8 mouse cellular contexts compared by ENCODE assay signal in genomic region chr5:93207006-93207348, GRCm38 (mm10). TPM values are rescaled to one million over a fixed set of nuclear protein-coding genes. Genes with fewer than 3 reads are reported as not detected.
DNase-seq lines count a peak whose midpoint lies in the region; ATAC-seq lines count a peak whose summit lies in the region.

No protein-coding gene starts in this region.

- peaks cover 3% of the 10 kb centered on the region for H3K36me3 ChIP-seq in intestine, embryonic 14.5 days (ENCODE audit: control insufficient read depth, insufficient read depth, low read length)
- no peaks in the 10 kb centered on the region for H3K36me3 ChIP-seq in midbrain, embryonic 16.5 days (ENCODE audit: control insufficient read depth, insufficient read depth, low read length)

- H3K9ac ChIP-seq in intestine, embryonic 14.5 days (ENCODE audit: low read length), result peak overlapping the region; percentile 95
- H3K9ac ChIP-seq in midbrain, embryonic 16.5 days (ENCODE audit: low read depth, low read length), result peak overlapping the region; percentile 93

- peak; percentile 39 to 52 for DNase-seq in layer of hippocampus, adult 8-10 months (ENCODE audit: low spot score in 2 of 2)
- no peak for DNase-seq in layer of hippocampus, postnatal 14 days (ENCODE audit: low spot score in 2 of 2)
- DNase-seq in NIH3T3 (ENCODE audit: low read depth) (peak; percentile 69), liver (peak; percentile 29)
- no peak for DNase-seq in intestine, embryonic 14.5 days (ENCODE audit: low spot score)
- DNase-seq in embryo, embryonic 10.5 days (ENCODE audit: low spot score), result no peak

- WGBS in intestine, embryonic 14.5 days, result 4% methylated on average over 6 of the region's 6 CpGs
- 2% methylated on average over 6 of the region's 6 CpGs for WGBS in midbrain, embryonic 16.5 days

- H3K9me3 ChIP-seq in intestine, embryonic 14.5 days (ENCODE audit: control insufficient read depth, low read length), result no peaks in the 10 kb centered on the region
- no peaks in the 10 kb centered on the region for H3K9me3 ChIP-seq in midbrain, embryonic 16.5 days (replicated peaks; ENCODE audit: control insufficient read depth, low read length, poor library complexity, severe bottlenecking)

- H3K27me3 ChIP-seq in intestine, embryonic 14.5 days (replicated peaks; ENCODE audit: control insufficient read depth, insufficient read depth, low read length), result no peaks in the 10 kb centered on the region
- no peaks in the 10 kb centered on the region for H3K27me3 ChIP-seq in midbrain, embryonic 16.5 days (ENCODE audit: control insufficient read depth, insufficient read depth, low read depth, low read length)

- peak overlapping the region; percentile 94 for H3K4me3 ChIP-seq in intestine, embryonic 14.5 days (ENCODE audit: low read depth, low read length)
- H3K4me3 ChIP-seq in midbrain, embryonic 16.5 days (ENCODE audit: low read depth, low read length), result peak overlapping the region; percentile 89

- peak overlapping the region; percentile 87 for H3K27ac ChIP-seq in intestine, embryonic 14.5 days (ENCODE audit: low read depth)
- H3K27ac ChIP-seq in midbrain, embryonic 16.5 days (ENCODE audit: low read length), result peak overlapping the region; percentile 90

- H3K4me2 ChIP-seq in intestine, embryonic 14.5 days (ENCODE audit: low read length), result peak overlapping the region; percentile 58
- peak overlapping the region; percentile 64 for H3K4me2 ChIP-seq in midbrain, embryonic 16.5 days (ENCODE audit: low read length)

- H3K4me1 ChIP-seq in intestine, embryonic 14.5 days (replicated peaks; ENCODE audit: control insufficient read depth, insufficient read depth, low read length), result peaks cover 19% of the 10 kb centered on the region; the same call in 1 of the 2 replicates
- peaks cover 29% of the 10 kb centered on the region for H3K4me1 ChIP-seq in midbrain, embryonic 16.5 days (ENCODE audit: control insufficient read depth, insufficient read depth, low read length)

- peak; percentile 17 for ATAC-seq in erythroid progenitor cell, adult 5-6 weeks (replicated peaks; ENCODE audit: low FRiP score, poor library complexity, severe bottlenecking)
- ATAC-seq in intestine, embryonic 14.5 days (replicated peaks; ENCODE audit: low FRiP score, low TSS enrichment, low read depth), result no peak; the same call in 1 of the 2 replicates
- ATAC-seq in midbrain, embryonic 16.5 days, result no peak; the same call in 1 of the 2 replicates

RNA-seq across cellular contexts. Expression of gene 2010109A12Rik, which starts 0.7 kb away (rescaled TPM):
- 1 to 10 TPM; 1.1 to 1.3 (median 1.1) TPM for total RNA-seq in layer of hippocampus, adult 8-10 months (2022)
- total RNA-seq in layer of hippocampus, postnatal 14 days (2021), result 1 to 10 TPM in 1 of 2 experiments, under 1 TPM in 1; 0.45 to 2.1 TPM
- not detected in 2 replicates for total RNA-seq in erythroid progenitor cell, adult 5-6 weeks (2015; ENCODE audit: low replicate concordance)
- total RNA-seq in erythroid progenitor cell, adult 5-6 weeks (2017; ENCODE audit: low replicate concordance), result 1.8 TPM in 1 of 2 replicates, not detected in the other
- polyA plus RNA-seq in intestine, embryonic 14.5 days (2014; fragmentation: Nextera tagmentation; extraction: Ambion mirVana), result 1.0 and 1.5 TPM in 2 replicates
- 1.2 and 2.2 TPM in 2 replicates for polyA plus RNA-seq in midbrain, embryonic 16.5 days (2015; fragmentation: Nextera tagmentation; extraction: Ambion mirVana)

RNA-seq across cellular contexts. Expression of gene Ccni, which starts 0.7 kb away (rescaled TPM):
- total RNA-seq in layer of hippocampus, adult 8-10 months (2022), result 100 to 1,000 TPM; 245 to 256 (median 250) TPM
- 100 to 1,000 TPM; 327 to 330 TPM for total RNA-seq in layer of hippocampus, postnatal 14 days (2021)
- total RNA-seq in erythroid progenitor cell, adult 5-6 weeks (2015; ENCODE audit: low replicate concordance), result 161 and 174 TPM in 2 replicates
- total RNA-seq in erythroid progenitor cell, adult 5-6 weeks (2017; ENCODE audit: low replicate concordance), result 129 and 151 TPM in 2 replicates
- 112 and 116 TPM in 2 replicates for polyA plus RNA-seq in intestine, embryonic 14.5 days (2014; fragmentation: Nextera tagmentation; extraction: Ambion mirVana)
- polyA plus RNA-seq in midbrain, embryonic 16.5 days (2015; fragmentation: Nextera tagmentation; extraction: Ambion mirVana), result 135 and 140 TPM in 2 replicates

Comparison
In these comparisons a context has a peak if more than half of its experiments do, and no peak if none do; other contexts are left out.
1. DNase-seq: peak in layer of hippocampus, adult 8-10 months (2 of 2), NIH3T3 (single experiment) and liver (single experiment); none in layer of hippocampus, postnatal 14 days (0 of 2), intestine, embryonic 14.5 days (single experiment) and embryo, embryonic 10.5 days (single experiment).